Mouse (Mus musculus) heart, adult 2 months (tissue): ENCODE data around the gene Josd2. TPM values are rescaled to one million over a fixed set of nuclear protein-coding genes. Genes with fewer than 3 reads are reported as not detected.

Experiments
- DNase-seq, 2 experiments: peaks; one replicate each; pipeline ENCODE4 v3.0.0; 2021
- H3K27ac ChIP-seq: fragments of 200-600 bp; 2 replicates; pipeline ENCODE4 v1.8.1; 2022
- H3K27me3 ChIP-seq: fragments of 200-500 bp; 2 replicates; pipeline ENCODE4 v1.6.1; 2012; ENCODE audit warnings: mild to moderate bottlenecking, low read length, inconsistent platforms, mixed read lengths; ENCODE audit not compliant: control insufficient read depth, insufficient read depth
- H3K36me3 ChIP-seq: fragments of 200-500 bp; 2 replicates; pipeline ENCODE4 v1.6.1; 2012; ENCODE audit warnings: low read length, inconsistent platforms; ENCODE audit not compliant: control insufficient read depth, insufficient read depth
- H3K4me1 ChIP-seq: fragments of 200-500 bp; 2 replicates; pipeline ENCODE4 v1.6.1; 2011; ENCODE audit warnings: low read length; ENCODE audit not compliant: control insufficient read depth, insufficient read depth
- H3K4me3 ChIP-seq: fragments of 200-600 bp; 2 replicates; pipeline ENCODE4 v1.8.1; 2022
- H3K79me2 ChIP-seq: fragments of 200-500 bp; replicated peaks from 2 replicates; pipeline ENCODE4 v1.6.1; 2012; ENCODE audit warnings: mild to moderate bottlenecking, inconsistent platforms, low read length, moderate library complexity, mixed read lengths; ENCODE audit not compliant: control insufficient read depth, insufficient read depth
- H3K9ac ChIP-seq: fragments of 200-500 bp; 2 replicates; pipeline ENCODE4 v1.6.1; 2012; ENCODE audit warnings: low read depth, mild to moderate bottlenecking, control low read depth, inconsistent platforms, low read length, mixed read lengths
- CTCF ChIP-seq: fragments of 200-600 bp; IDR thresholded peaks from 2 replicates; pipeline ENCODE4 v1.8.1; 2022; ENCODE audit warnings: antibody characterized with exemption, mild to moderate bottlenecking, moderate library complexity
- EP300 ChIP-seq: fragments of 200-500 bp; IDR thresholded peaks from 2 replicates; pipeline ENCODE4 v1.6.1; 2011; ENCODE audit warnings: low read depth, low read length, control low read depth; ENCODE audit not compliant: insufficient read depth
- POLR2A ChIP-seq: fragments of 200-500 bp; IDR thresholded peaks from 2 replicates; pipeline ENCODE4 v1.6.1; 2011; ENCODE audit warnings: mild to moderate bottlenecking, low read depth, low read length, control low read depth; ENCODE audit not compliant: insufficient read depth
- WGBS: fragments of 180-500 bp; shearing (Covaris S2); methylation state at CpG from one replicate; pipeline ENCODE4 v1.1.7; 2018; 5-methylcytosine and 5-hydroxymethylcytosine counted together
- intact Hi-C: fragments of 180-260 bp; cut with DNase I; formaldehyde crosslinking; loops from one replicate; pipeline ENCODE4 v1.15.1; 2025
- polyA plus RNA-seq: library from polyadenylated mRNA; depleted of rRNA; stranded (reverse); fragments of >200 nt; gene quantifications from 2 replicates; pipeline ENCODE4 v1.2.3, GENCODE M21; 2012
- total RNA-seq, 2 experiments: library from RNA; stranded (reverse); gene quantifications; 2 replicates each; pipeline ENCODE4 v1.2.3; 2021

Josd2 gene
- total and polyA plus RNA-seq, 3 experiments = 139 to 242 (median 147) TPM

- peak overlapping the region; percentile 92 for H3K27ac ChIP-seq
- 0% methylated on average over 1 of the region's 1 CpGs for WGBS
- intact Hi-C loops = no loop called here
- H3K27me3 ChIP-seq = no peaks in the 10 kb centered on the region
- H3K4me1 ChIP-seq = peaks cover 7% of the 10 kb centered on the region
- no peaks in the 10 kb centered on the region for H3K36me3 ChIP-seq
- TF ChIP-seq POLR2A (no peak), EP300 (no peak), CTCF (no peak)
- H3K9ac ChIP-seq = no peak overlapping the region
- H3K79me2 ChIP-seq = no peaks in the 10 kb centered on the region
- H3K4me3 ChIP-seq = no peak overlapping the region
- no peak for DNase-seq
These were observed 4.7 kb downstream of the Josd2 start for GRCm38 (mm10) chr7:44472558-44472885.

GRCm38 (mm10) chr7:44472961-44473646 lies 5.3 kb downstream of the Josd2 start:
- 21% methylated on average over 9 of the region's 9 CpGs for WGBS
- peak overlapping the region; percentile 92 for H3K27ac ChIP-seq
- H3K4me1 ChIP-seq = peaks cover 6% of the 10 kb centered on the region
- H3K9ac ChIP-seq = peak overlapping the region; percentile 61
- H3K27me3 ChIP-seq = no peaks in the 10 kb centered on the region
- intact Hi-C loops = no loop called here
- H3K4me3 ChIP-seq = peak overlapping the region; percentile 48; the same call in 1 of the 2 replicates
- H3K79me2 ChIP-seq = no peaks in the 10 kb centered on the region
- no peaks in the 10 kb centered on the region for H3K36me3 ChIP-seq
- peak; percentile 77 to 88 for DNase-seq
- TF ChIP-seq EP300 (peak; percentile 79), POLR2A (peak; percentile 98), CTCF (no peak)

GRCm38 (mm10) chr7:44474419-44474818 lies 6.6 kb downstream of the Josd2 start:
- no peaks in the 10 kb centered on the region for H3K79me2 ChIP-seq
- peak overlapping the region; percentile 92 for H3K27ac ChIP-seq
- H3K27me3 ChIP-seq = no peaks in the 10 kb centered on the region
- H3K36me3 ChIP-seq = no peaks in the 10 kb centered on the region
- no peak for TF ChIP-seq CTCF
- peak; percentile 91 for TF ChIP-seq EP300
- peak; percentile 81 for TF ChIP-seq POLR2A
- peaks cover 4% of the 10 kb centered on the region; the same call in 1 of the 2 replicates for H3K4me1 ChIP-seq
- H3K4me3 ChIP-seq = peak overlapping the region; percentile 48; the same call in 1 of the 2 replicates
- intact Hi-C loops = no loop called here
- peak overlapping the region; percentile 61 for H3K9ac ChIP-seq
- 10% methylated on average over 4 of the region's 4 CpGs for WGBS
- DNase-seq = peak; percentile 72 to 82

- Histone ChIP-seq H3K27ac (peak overlapping the region; percentile 92; the same call in 1 of the 2 replicates), H3K27me3 (no peaks in the 10 kb centered on the region), H3K36me3 (no peaks in the 10 kb centered on the region), H3K4me1 (peaks cover 4% of the 10 kb centered on the region; the same call in 1 of the 2 replicates), H3K9ac (no peak overlapping the region), H3K4me3 (no peak overlapping the region), H3K79me2 (no peaks in the 10 kb centered on the region)
- DNase-seq = peak in 1 of 2 experiments; percentile 35
- WGBS = 22% methylated on average over 5 of the region's 5 CpGs
- TF ChIP-seq POLR2A (no peak; the same call in 1 of the 2 replicates), EP300 (no peak), CTCF (no peak)
- intact Hi-C loops = no loop called here
These were observed 7.3 kb downstream of the Josd2 start for GRCm38 (mm10) chr7:44475046-44475614.

GRCm38 (mm10) chr7:44482836-44483435 lies 15.2 kb downstream of the Josd2 start:
- H3K4me1 ChIP-seq = no peaks in the 10 kb centered on the region
- no peak overlapping the region for H3K9ac ChIP-seq
- no peaks in the 10 kb centered on the region for H3K79me2 ChIP-seq
- intact Hi-C loops = loop anchor here (5.0 kb wide), 1 partner anchor 36 kb away; no protein-coding TSS in a partner anchor
- H3K4me3 ChIP-seq = no peak overlapping the region
- TF ChIP-seq EP300 (no peak), POLR2A (no peak), CTCF (no peak)
- no peaks in the 10 kb centered on the region for H3K36me3 ChIP-seq
- no peaks in the 10 kb centered on the region for H3K27me3 ChIP-seq
- 46% methylated on average over 3 of the region's 3 CpGs for WGBS
- no peak for DNase-seq
- H3K27ac ChIP-seq = no peak overlapping the region

GRCm38 (mm10) chr7:44484109-44484508 lies 16.3 kb downstream of the Josd2 start:
- WGBS = 88% methylated on average over 1 of the region's 1 CpGs
- H3K79me2 ChIP-seq = no peaks in the 10 kb centered on the region
- no peaks in the 10 kb centered on the region for H3K4me1 ChIP-seq
- no peak for TF ChIP-seq EP300
- TF ChIP-seq POLR2A = no peak
- no peak for TF ChIP-seq CTCF
- H3K9ac ChIP-seq = no peak overlapping the region
- intact Hi-C loops = loop anchor here (2.0 to 5.0 kb wide), 2 partner anchors 37 to 85 kb away; no protein-coding TSS in a partner anchor
- H3K4me3 ChIP-seq = no peak overlapping the region
- no peaks in the 10 kb centered on the region for H3K27me3 ChIP-seq
- H3K27ac ChIP-seq = no peak overlapping the region
- no peaks in the 10 kb centered on the region for H3K36me3 ChIP-seq
- peak in 1 of 2 experiments; percentile 5 for DNase-seq
